Mouse (Mus musculus): ENCODE data around the gene 8030474K03Rik. TPM values are rescaled to one million over a fixed set of nuclear protein-coding genes. Genes with fewer than 3 reads are reported as not detected.

Gene 8030474K03Rik
- polyA plus RNA-seq (2015; fragmentation: Nextera tagmentation; extraction: Ambion mirVana) = 0.17 and 0.19 TPM in 2 replicates

- Histone ChIP-seq H3K9me3 (no peaks in the 10 kb centered on the region), H3K4me1 (no peaks in the 10 kb centered on the region), H3K36me3 (no peaks in the 10 kb centered on the region), H3K27me3 (replicated peaks) (peaks cover 7% of the 10 kb centered on the region), H3K9ac (no peak within 1 kb of the TSS), H3K27ac (replicated peaks) (no peak within 1 kb of the TSS), H3K4me2 (no peak within 1 kb of the TSS), H3K4me3 (no peak within 1 kb of the TSS)
- ATAC-seq (ENCODE audit: extremely low read depth, insufficient number of reproducible peaks, low FRiP score, low TSS enrichment) = no peak
- WGBS = 89% methylated on average over 35 of the region's 35 CpGs
Observed at GRCm38 (mm10) chrX:101794342-101794741, at the start of gene 8030474K03Rik, which contains the start of gene Gm4779. Gene 8030474K03Rik (plus strand): TSS chrX:101794656. Gene Gm4779 (minus strand): TSS chrX:101794423.

- H3K4me2 ChIP-seq = no peak overlapping the region
- no peaks in the 10 kb centered on the region for H3K9me3 ChIP-seq
- H3K4me1 ChIP-seq = no peaks in the 10 kb centered on the region
- no peak overlapping the region for H3K9ac ChIP-seq
- 62% methylated on average over 4 of the region's 4 CpGs for WGBS
- no peak overlapping the region for H3K27ac ChIP-seq (replicated peaks)
- peaks cover 51% of the 10 kb centered on the region for H3K27me3 ChIP-seq (replicated peaks)
- H3K36me3 ChIP-seq = no peaks in the 10 kb centered on the region
- ATAC-seq (ENCODE audit: extremely low read depth, insufficient number of reproducible peaks, low FRiP score, low TSS enrichment) = no peak
- no peak overlapping the region for H3K4me3 ChIP-seq
Observed at GRCm38 (mm10) chrX:101750144-101750543, 44.3 kb upstream of the 8030474K03Rik start.

- Histone ChIP-seq H3K4me2 (no peak overlapping the region), H3K27me3 (replicated peaks) (peaks cover 42% of the 10 kb centered on the region), H3K36me3 (no peaks in the 10 kb centered on the region), H3K9me3 (no peaks in the 10 kb centered on the region), H3K9ac (no peak overlapping the region), H3K27ac (replicated peaks) (no peak overlapping the region), H3K4me1 (no peaks in the 10 kb centered on the region), H3K4me3 (no peak overlapping the region)
- 60% methylated on average over 5 of the region's 5 CpGs for WGBS
- no peak for ATAC-seq (ENCODE audit: extremely low read depth, insufficient number of reproducible peaks, low FRiP score, low TSS enrichment)
Observed at GRCm38 (mm10) chrX:101754478-101754877, 40.0 kb upstream of the 8030474K03Rik start.

- no peaks in the 10 kb centered on the region for H3K36me3 ChIP-seq
- no peak overlapping the region for H3K9ac ChIP-seq
- no peaks in the 10 kb centered on the region for H3K4me1 ChIP-seq
- H3K27me3 ChIP-seq (replicated peaks) = peaks cover 37% of the 10 kb centered on the region
- ATAC-seq (ENCODE audit: extremely low read depth, insufficient number of reproducible peaks, low FRiP score, low TSS enrichment) = no peak
- no peaks in the 10 kb centered on the region for H3K9me3 ChIP-seq
- WGBS = 73% methylated on average over 5 of the region's 5 CpGs
- H3K27ac ChIP-seq (replicated peaks) = no peak overlapping the region
- H3K4me3 ChIP-seq = no peak overlapping the region
- no peak overlapping the region for H3K4me2 ChIP-seq
Observed at GRCm38 (mm10) chrX:101764621-101765020, 29.8 kb upstream of the 8030474K03Rik start.

GRCm38 (mm10) chrX:101765111-101765510 is 29.3 kb upstream of the 8030474K03Rik start:
- WGBS = 82% methylated on average over 4 of the region's 4 CpGs
- peaks cover 32% of the 10 kb centered on the region for H3K27me3 ChIP-seq (replicated peaks)
- H3K9ac ChIP-seq = no peak overlapping the region
- H3K4me2 ChIP-seq = no peak overlapping the region
- no peak overlapping the region for H3K27ac ChIP-seq (replicated peaks)
- H3K9me3 ChIP-seq = no peaks in the 10 kb centered on the region
- H3K4me1 ChIP-seq = no peaks in the 10 kb centered on the region
- no peaks in the 10 kb centered on the region for H3K36me3 ChIP-seq
- ATAC-seq (ENCODE audit: extremely low read depth, insufficient number of reproducible peaks, low FRiP score, low TSS enrichment) = no peak
- no peak overlapping the region for H3K4me3 ChIP-seq

- H3K4me3 ChIP-seq = no peak overlapping the region
- ATAC-seq (ENCODE audit: extremely low read depth, insufficient number of reproducible peaks, low FRiP score, low TSS enrichment) = no peak
- 61% methylated on average over 7 of the region's 7 CpGs for WGBS
Observed at GRCm38 (mm10) chrX:101767280-101767679, 27.2 kb upstream of the 8030474K03Rik start.

GRCm38 (mm10) chrX:101769478-101769877 is 25.0 kb upstream of the 8030474K03Rik start:
- Histone ChIP-seq H3K4me1 (no peaks in the 10 kb centered on the region), H3K4me2 (no peak overlapping the region), H3K36me3 (no peaks in the 10 kb centered on the region), H3K9ac (no peak overlapping the region), H3K27ac (replicated peaks) (no peak overlapping the region), H3K27me3 (replicated peaks) (peaks cover 34% of the 10 kb centered on the region), H3K9me3 (no peaks in the 10 kb centered on the region), H3K4me3 (no peak overlapping the region)
- ATAC-seq (ENCODE audit: extremely low read depth, insufficient number of reproducible peaks, low FRiP score, low TSS enrichment) = no peak
- 51% methylated on average over 2 of the region's 2 CpGs for WGBS

More at GRCm38 (mm10) chrX:101767280-101767679, 27.2 kb upstream of the 8030474K03Rik start:
- Histone ChIP-seq H3K4me2 (no peak overlapping the region), H3K36me3 (no peaks in the 10 kb centered on the region), H3K27me3 (replicated peaks) (peaks cover 25% of the 10 kb centered on the region), H3K9ac (no peak overlapping the region), H3K4me1 (no peaks in the 10 kb centered on the region), H3K9me3 (no peaks in the 10 kb centered on the region), H3K27ac (replicated peaks) (no peak overlapping the region)

GRCm38 (mm10) chrX:101770307-101770706 is 24.1 kb upstream of the 8030474K03Rik start:
- Histone ChIP-seq H3K36me3 (no peaks in the 10 kb centered on the region), H3K27me3 (replicated peaks) (peaks cover 38% of the 10 kb centered on the region), H3K27ac (replicated peaks) (no peak overlapping the region), H3K9ac (no peak overlapping the region), H3K4me1 (no peaks in the 10 kb centered on the region), H3K9me3 (no peaks in the 10 kb centered on the region), H3K4me3 (no peak overlapping the region), H3K4me2 (no peak overlapping the region)
- WGBS = 58% methylated on average over 3 of the region's 3 CpGs
- no peak for ATAC-seq (ENCODE audit: extremely low read depth, insufficient number of reproducible peaks, low FRiP score, low TSS enrichment)

- no peak overlapping the region for H3K27ac ChIP-seq (replicated peaks)
- no peak for ATAC-seq (ENCODE audit: extremely low read depth, insufficient number of reproducible peaks, low FRiP score, low TSS enrichment)
- WGBS = 28% methylated on average over 5 of the region's 5 CpGs
- H3K27me3 ChIP-seq (replicated peaks) = peaks cover 42% of the 10 kb centered on the region
- H3K9me3 ChIP-seq = no peaks in the 10 kb centered on the region
- H3K9ac ChIP-seq = no peak overlapping the region
- no peak overlapping the region for H3K4me3 ChIP-seq
- no peak overlapping the region for H3K4me2 ChIP-seq
- H3K36me3 ChIP-seq = no peaks in the 10 kb centered on the region
- no peaks in the 10 kb centered on the region for H3K4me1 ChIP-seq
Observed at GRCm38 (mm10) chrX:101772035-101772434, 22.4 kb upstream of the 8030474K03Rik start.

GRCm38 (mm10) chrX:101791551-101791950 is 2.9 kb upstream of the 8030474K03Rik start:
- no peak overlapping the region for H3K4me2 ChIP-seq
- no peak overlapping the region for H3K9ac ChIP-seq
- H3K4me3 ChIP-seq = no peak overlapping the region
- no peaks in the 10 kb centered on the region for H3K36me3 ChIP-seq
- no peaks in the 10 kb centered on the region for H3K4me1 ChIP-seq
- no peak for ATAC-seq (ENCODE audit: extremely low read depth, insufficient number of reproducible peaks, low FRiP score, low TSS enrichment)
- no peak overlapping the region for H3K27ac ChIP-seq (replicated peaks)
- H3K27me3 ChIP-seq (replicated peaks) = peaks cover 9% of the 10 kb centered on the region
- no peaks in the 10 kb centered on the region for H3K9me3 ChIP-seq
- WGBS = 30% methylated on average over 4 of the region's 4 CpGs

- Histone ChIP-seq H3K4me2 (no peak overlapping the region), H3K36me3 (no peaks in the 10 kb centered on the region), H3K9ac (no peak overlapping the region), H3K9me3 (no peaks in the 10 kb centered on the region), H3K4me1 (no peaks in the 10 kb centered on the region), H3K27ac (replicated peaks) (no peak overlapping the region), H3K27me3 (replicated peaks) (peaks cover 17% of the 10 kb centered on the region), H3K4me3 (no peak overlapping the region)
- no peak for ATAC-seq (ENCODE audit: extremely low read depth, insufficient number of reproducible peaks, low FRiP score, low TSS enrichment)
- WGBS = 27% methylated on average over 2 of the region's 2 CpGs
Observed at GRCm38 (mm10) chrX:101805512-101805911, 11.1 kb downstream of the 8030474K03Rik start.

GRCm38 (mm10) chrX:101811750-101812149 is 17.3 kb downstream of the 8030474K03Rik start:
- peaks cover 21% of the 10 kb centered on the region for H3K27me3 ChIP-seq (replicated peaks)
- H3K27ac ChIP-seq (replicated peaks) = no peak overlapping the region
- H3K9me3 ChIP-seq = no peaks in the 10 kb centered on the region
- ATAC-seq (ENCODE audit: extremely low read depth, insufficient number of reproducible peaks, low FRiP score, low TSS enrichment) = no peak
- no peak overlapping the region for H3K9ac ChIP-seq
- H3K4me2 ChIP-seq = no peak overlapping the region
- H3K4me1 ChIP-seq = no peaks in the 10 kb centered on the region
- WGBS = 53% methylated on average over 3 of the region's 3 CpGs
- H3K36me3 ChIP-seq = no peaks in the 10 kb centered on the region
- H3K4me3 ChIP-seq = no peak overlapping the region
